Mouse (Mus musculus) liver, embryonic 16.5 days (tissue): ENCODE results near the gene Specc1. TPM values are rescaled to one million over a fixed set of nuclear protein-coding genes. Genes with fewer than 3 reads are reported as not detected.

Experiments
- ATAC-seq: fragments of 200-750 bp; cut with Nextera tagmentation; 2 replicates; pipeline ENCODE4 v1.8.0; 2017; ENCODE audit warnings: low read depth, mild to moderate bottlenecking, moderate number of reproducible peaks, moderate library complexity
- H3K27ac ChIP-seq: fragments of 300-500 bp; sonication (generic); 2 replicates; pipeline ENCODE4 v1.5.1; 2014; ENCODE audit warnings: mild to moderate bottlenecking, low read length
- H3K27me3 ChIP-seq: fragments of 300-500 bp; sonication (generic); 2 replicates; pipeline ENCODE4 v1.6.1; 2014; ENCODE audit warnings: low read depth, low read length, mixed read lengths; ENCODE audit not compliant: control insufficient read depth, insufficient read depth
- H3K36me3 ChIP-seq: fragments of 300-500 bp; sonication (generic); 2 replicates; pipeline ENCODE4 v1.6.1; 2014; ENCODE audit warnings: mild to moderate bottlenecking; ENCODE audit not compliant: control insufficient read depth, insufficient read depth
- H3K4me1 ChIP-seq: fragments of 300-500 bp; sonication (generic); 2 replicates; pipeline ENCODE4 v1.6.1; 2014; ENCODE audit warnings: low read depth, low read length, mixed read lengths; ENCODE audit not compliant: control insufficient read depth
- H3K4me2 ChIP-seq: fragments of 300-500 bp; sonication (generic); 2 replicates; pipeline ENCODE4 v1.6.1; 2014; ENCODE audit warnings: low read depth, low read length, mixed read lengths
- H3K4me3 ChIP-seq: fragments of 300-500 bp; sonication (generic); 2 replicates; pipeline ENCODE4 v1.5.1; 2014; ENCODE audit warnings: low read depth, mild to moderate bottlenecking, low read length
- H3K9ac ChIP-seq: fragments of 300-500 bp; sonication (generic); 2 replicates; pipeline ENCODE4 v1.6.1; 2014; ENCODE audit warnings: low read depth, low read length
- H3K9me3 ChIP-seq: fragments of 300-500 bp; sonication (generic); replicated peaks from 2 replicates; pipeline ENCODE4 v1.6.1; 2016; ENCODE audit warnings: low read length; ENCODE audit not compliant: control insufficient read depth
- WGBS: fragments of 180-500 bp; shearing (Covaris S2); extraction: QIAGEN DNeasy Blood & Tissue Kit; methylation state at CpG from one replicate; pipeline ENCODE4 v1.1.7; 2014; ENCODE audit not compliant: insufficient replicate concordance; 5-methylcytosine and 5-hydroxymethylcytosine counted together
- polyA plus RNA-seq: library from polyadenylated mRNA; unstranded; fragments of >200 nt; fragmentation: Nextera tagmentation; extraction: Ambion mirVana; gene quantifications from 2 replicates; pipeline ENCODE4 v1.2.1, GENCODE M21; 2015

Gene Specc1
- polyA plus RNA-seq, 1 experiment from 2014 or later, result 58.6 TPM

DNA sequence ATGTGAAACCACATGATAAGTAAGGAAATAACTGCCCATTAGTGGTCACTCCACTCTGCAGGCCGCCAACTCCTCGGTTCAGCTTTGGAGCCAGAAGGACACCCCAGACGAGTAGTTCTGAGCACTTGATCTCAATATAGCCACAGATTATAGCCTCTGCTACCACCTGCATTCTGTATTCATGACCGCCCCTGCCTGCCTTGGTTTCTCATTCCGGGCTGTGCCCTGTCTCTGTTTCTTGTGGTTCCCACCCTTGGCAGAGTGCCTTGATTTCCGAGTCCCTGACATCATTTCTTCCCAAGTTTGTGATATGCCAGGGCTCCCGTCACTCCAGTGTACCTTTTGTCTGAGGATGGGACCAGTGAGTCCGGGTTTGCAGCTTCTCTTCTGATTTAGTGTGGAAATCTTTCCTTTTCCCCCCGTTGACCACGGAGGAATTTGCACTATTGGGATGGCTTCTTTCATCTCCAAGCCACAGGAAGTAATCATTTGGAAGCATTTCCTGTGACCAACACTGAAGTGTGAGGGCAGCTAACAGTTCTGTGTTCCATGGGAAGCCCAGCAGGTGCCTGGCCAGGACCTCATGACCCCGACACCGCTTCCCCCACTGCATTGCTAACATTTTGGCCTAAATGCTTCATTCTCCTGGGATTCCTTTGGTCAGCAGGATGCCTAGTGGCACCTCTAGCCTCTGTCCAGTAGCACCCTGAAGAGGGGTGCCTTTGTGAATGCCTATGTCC is 67.1 kb downstream of the Specc1 start:
- Histone ChIP-seq H3K9ac (no peak overlapping the region), H3K4me2 (no peak overlapping the region), H3K36me3 (no peaks in the 10 kb centered on the region), H3K4me3 (no peak overlapping the region), H3K4me1 (no peaks in the 10 kb centered on the region), H3K9me3 (no peaks in the 10 kb centered on the region), H3K27ac (no peak overlapping the region), H3K27me3 (no peaks in the 10 kb centered on the region)
- 76% methylated on average over 12 of the region's 12 CpGs for WGBS
- ATAC-seq, result no peak

DNA sequence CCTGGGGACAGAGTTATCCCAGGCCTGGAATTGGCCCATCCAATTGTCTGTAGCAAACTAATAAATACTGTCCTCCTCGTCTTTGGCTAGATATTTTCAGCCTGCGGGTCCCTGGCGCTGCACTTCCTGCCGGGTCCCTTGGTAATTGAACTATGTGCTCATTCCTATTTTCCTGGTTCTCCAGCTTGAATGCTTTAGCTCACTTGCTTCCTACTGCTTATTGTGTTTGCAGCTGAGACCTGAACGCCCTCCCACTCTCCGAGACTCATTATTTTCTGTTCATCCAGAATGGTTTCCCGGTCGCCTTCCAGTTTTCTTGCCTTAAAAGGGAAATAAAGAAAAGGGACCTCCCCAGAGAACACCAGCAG is 67.7 kb downstream of the Specc1 start:
- Histone ChIP-seq H3K4me1 (no peaks in the 10 kb centered on the region), H3K27me3 (no peaks in the 10 kb centered on the region), H3K36me3 (peaks cover 3% of the 10 kb centered on the region; the same call in 1 of the 2 replicates), H3K27ac (no peak overlapping the region), H3K4me3 (no peak overlapping the region), H3K4me2 (no peak overlapping the region), H3K9ac (no peak overlapping the region), H3K9me3 (no peaks in the 10 kb centered on the region)
- WGBS, result 81% methylated on average over 8 of the region's 8 CpGs
- no peak for ATAC-seq

DNA sequence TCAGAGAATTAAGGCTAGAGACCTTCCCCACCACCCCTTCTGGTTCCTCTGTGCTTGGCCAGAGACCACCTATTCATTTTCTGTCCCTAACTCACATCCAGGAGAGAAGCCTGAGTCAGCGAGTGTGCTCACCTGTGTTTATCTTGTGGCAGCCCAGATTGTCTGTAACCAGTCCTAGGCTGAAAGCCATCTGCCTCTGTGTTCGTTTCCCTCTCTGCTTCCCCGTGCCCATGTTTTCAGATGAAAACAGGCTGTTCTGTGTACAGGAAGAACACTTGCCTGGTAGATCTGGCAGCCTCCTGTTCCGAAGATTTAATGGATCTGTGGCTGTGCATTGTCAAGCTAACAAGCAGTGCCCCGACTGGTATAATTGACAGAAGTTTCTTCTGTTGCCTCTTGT is 68.4 kb downstream of the Specc1 start:
- no peak for ATAC-seq
- peaks cover 9% of the 10 kb centered on the region; the same call in 1 of the 2 replicates for H3K36me3 ChIP-seq
- H3K9me3 ChIP-seq, result no peaks in the 10 kb centered on the region
- no peak overlapping the region for H3K9ac ChIP-seq
- no peak overlapping the region for H3K27ac ChIP-seq
- no peaks in the 10 kb centered on the region for H3K27me3 ChIP-seq
- H3K4me3 ChIP-seq, result no peak overlapping the region
- no peak overlapping the region for H3K4me2 ChIP-seq
- WGBS, result 67% methylated on average over 5 of the region's 5 CpGs
- no peaks in the 10 kb centered on the region for H3K4me1 ChIP-seq

DNA sequence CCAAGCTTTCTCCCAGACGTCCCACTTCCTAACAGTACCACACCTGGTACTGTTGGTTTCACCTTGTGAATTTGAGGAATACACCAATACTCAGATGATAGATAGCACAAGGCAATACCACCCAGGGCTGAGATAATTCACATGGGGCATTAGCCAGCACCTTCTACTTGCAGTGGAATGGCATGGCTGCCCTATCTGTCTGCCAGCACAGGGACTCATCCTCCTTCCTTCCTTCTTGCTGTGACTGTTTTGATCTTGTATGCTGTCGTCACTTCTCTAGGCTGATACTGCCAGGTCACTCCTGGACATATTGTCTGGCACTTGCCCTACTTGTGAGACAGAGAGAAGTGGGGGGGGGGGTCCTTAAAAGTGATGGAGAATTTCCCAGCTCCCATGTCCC is 69.2 kb downstream of the Specc1 start:
- H3K4me3 ChIP-seq, result no peak overlapping the region
- H3K4me1 ChIP-seq, result no peaks in the 10 kb centered on the region
- H3K27ac ChIP-seq, result no peak overlapping the region
- 55% methylated on average over 2 of the region's 2 CpGs for WGBS
- ATAC-seq, result no peak
- H3K27me3 ChIP-seq, result no peaks in the 10 kb centered on the region
- no peak overlapping the region for H3K9ac ChIP-seq
- H3K4me2 ChIP-seq, result no peak overlapping the region
- H3K9me3 ChIP-seq, result no peaks in the 10 kb centered on the region
- H3K36me3 ChIP-seq, result peaks cover 16% of the 10 kb centered on the region; the same call in 1 of the 2 replicates

DNA sequence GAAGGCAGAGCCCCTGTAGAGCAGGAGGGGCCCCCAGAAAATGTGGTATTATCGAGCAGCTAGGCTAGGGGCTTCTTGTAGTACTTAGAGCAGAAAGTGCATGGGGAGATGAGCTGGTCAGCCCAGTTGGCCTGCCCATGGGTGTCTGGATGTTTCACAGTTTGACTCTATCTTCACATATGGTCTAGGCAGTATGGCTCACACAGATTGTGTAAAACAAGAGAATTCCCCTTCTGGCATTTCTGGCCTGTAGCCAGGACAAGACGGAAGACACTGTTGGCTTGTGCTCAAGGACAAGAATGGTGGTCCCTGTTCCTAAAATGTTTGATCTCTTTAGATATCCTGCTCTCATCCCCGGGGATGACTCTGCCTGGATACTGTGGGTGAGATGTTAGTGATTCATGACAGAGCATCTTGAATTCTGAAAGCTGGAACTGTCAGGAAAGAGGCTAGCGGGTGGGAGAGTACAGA is 69.8 kb downstream of the Specc1 start:
- ATAC-seq, result no peak
- Histone ChIP-seq H3K27me3 (no peaks in the 10 kb centered on the region), H3K4me1 (no peaks in the 10 kb centered on the region), H3K36me3 (peaks cover 18% of the 10 kb centered on the region; the same call in 1 of the 2 replicates), H3K4me2 (no peak overlapping the region), H3K27ac (no peak overlapping the region), H3K9ac (no peak overlapping the region), H3K9me3 (no peaks in the 10 kb centered on the region), H3K4me3 (no peak overlapping the region)
- whole genome bisulfite sequencing, result 81% methylated on average over 4 of the region's 4 CpGs

DNA sequence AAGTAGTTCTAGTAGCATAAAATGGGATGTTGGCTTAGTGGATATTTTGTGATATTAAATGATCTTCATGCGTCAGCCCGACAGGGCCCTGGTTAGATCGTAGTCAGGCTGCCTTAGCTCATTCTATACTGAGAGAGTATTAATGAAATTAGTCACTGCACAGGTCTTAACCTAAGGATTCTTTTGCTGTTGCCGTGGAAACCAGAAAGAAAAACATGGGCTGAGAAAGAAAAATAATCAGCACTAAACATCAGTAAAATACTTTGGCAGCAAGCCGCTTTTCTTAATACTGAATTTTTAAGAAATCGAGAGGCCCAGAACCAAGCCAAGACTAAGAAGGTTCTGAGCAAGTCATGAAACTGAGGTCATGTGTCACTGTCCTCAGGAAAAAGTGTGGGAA is 70.7 kb downstream of the Specc1 start:
- Histone ChIP-seq H3K27me3 (no peaks in the 10 kb centered on the region), H3K4me1 (no peaks in the 10 kb centered on the region), H3K27ac (no peak overlapping the region), H3K4me3 (no peak overlapping the region), H3K9ac (no peak overlapping the region), H3K9me3 (no peaks in the 10 kb centered on the region), H3K4me2 (no peak overlapping the region), H3K36me3 (peaks cover 18% of the 10 kb centered on the region; the same call in 1 of the 2 replicates)
- WGBS, result 86% methylated on average over 6 of the region's 6 CpGs
- no peak for ATAC-seq

DNA sequence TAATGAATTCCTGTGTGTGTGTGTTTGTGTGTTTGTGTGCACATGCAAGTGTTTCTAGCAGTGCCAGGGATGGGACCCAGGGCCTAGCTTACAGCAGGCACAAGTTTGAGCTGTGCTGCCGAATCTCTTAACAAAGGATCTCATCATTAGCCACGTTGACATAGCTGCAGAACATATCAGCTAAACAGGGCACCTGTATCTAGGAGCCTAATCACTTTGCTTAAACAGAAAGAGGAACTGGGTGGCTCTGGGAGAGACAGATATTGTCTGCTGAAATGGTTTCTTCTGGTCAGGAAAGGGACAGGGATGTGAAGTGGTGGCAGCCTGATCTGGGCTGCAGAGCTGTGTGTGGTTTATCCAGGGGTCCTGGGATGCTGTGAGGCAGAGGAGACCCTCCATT is 71.1 kb downstream of the Specc1 start:
- no peak overlapping the region for H3K4me2 ChIP-seq
- peaks cover 18% of the 10 kb centered on the region; the same call in 1 of the 2 replicates for H3K36me3 ChIP-seq
- H3K9ac ChIP-seq, result no peak overlapping the region
- no peak for ATAC-seq
- no peaks in the 10 kb centered on the region for H3K27me3 ChIP-seq
- no peaks in the 10 kb centered on the region for H3K9me3 ChIP-seq
- 8% methylated on average over 2 of the region's 2 CpGs for WGBS
- no peaks in the 10 kb centered on the region for H3K4me1 ChIP-seq
- H3K4me3 ChIP-seq, result no peak overlapping the region
- H3K27ac ChIP-seq, result no peak overlapping the region

DNA sequence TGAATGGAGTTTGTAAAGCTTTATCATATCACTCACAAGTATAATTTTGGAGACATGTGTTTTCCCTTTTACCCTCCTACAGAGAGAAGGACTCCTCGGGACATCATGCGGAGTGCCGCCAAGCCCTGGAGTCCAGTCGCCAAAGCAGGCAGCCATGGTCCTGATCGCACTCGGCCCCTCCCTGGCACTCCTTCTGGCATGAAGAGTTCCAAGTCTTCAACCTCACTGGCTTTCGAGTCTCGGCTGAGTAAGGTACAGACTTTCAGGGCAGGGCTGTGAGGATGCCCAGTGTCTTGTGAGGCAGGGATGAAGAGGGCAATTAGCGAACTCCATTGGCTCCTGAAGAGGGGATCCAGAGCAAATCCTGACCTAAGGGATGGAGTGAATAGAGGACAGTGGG is 72.6 kb downstream of the Specc1 start:
- H3K27ac ChIP-seq, result no peak overlapping the region
- peaks cover 18% of the 10 kb centered on the region; the same call in 1 of the 2 replicates for H3K36me3 ChIP-seq
- 88% methylated on average over 9 of the region's 9 CpGs for WGBS
- H3K4me1 ChIP-seq, result no peaks in the 10 kb centered on the region
- H3K9ac ChIP-seq, result no peak overlapping the region
- H3K9me3 ChIP-seq, result no peaks in the 10 kb centered on the region
- no peaks in the 10 kb centered on the region for H3K27me3 ChIP-seq
- no peak overlapping the region for H3K4me3 ChIP-seq
- no peak overlapping the region for H3K4me2 ChIP-seq
- ATAC-seq, result no peak

DNA sequence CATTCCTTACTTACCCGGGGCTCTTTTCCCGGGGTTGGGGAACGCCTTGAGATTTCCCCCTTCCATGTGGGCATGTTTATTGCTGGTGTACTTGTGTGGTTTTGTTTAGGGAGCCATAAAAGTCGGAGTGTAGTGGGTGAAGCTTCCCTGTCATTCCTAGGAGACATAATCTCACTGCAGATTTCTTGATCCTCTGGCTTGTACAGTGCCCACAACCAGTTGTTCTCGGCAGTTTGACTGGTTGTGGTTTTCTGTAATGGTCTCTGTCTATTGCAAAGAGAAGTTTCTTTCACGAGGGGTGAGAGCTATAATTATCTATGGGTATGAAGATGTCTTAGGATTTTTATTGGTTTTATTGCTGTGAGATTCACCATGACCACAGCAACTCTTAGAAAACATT is 78.0 kb downstream of the Specc1 start:
- no peak overlapping the region for H3K4me2 ChIP-seq
- no peak overlapping the region for H3K27ac ChIP-seq
- no peaks in the 10 kb centered on the region for H3K4me1 ChIP-seq
- 68% methylated on average over 6 of the region's 6 CpGs for WGBS
- H3K36me3 ChIP-seq, result peaks cover 24% of the 10 kb centered on the region
- H3K9me3 ChIP-seq, result no peaks in the 10 kb centered on the region
- no peak for ATAC-seq
- H3K27me3 ChIP-seq, result no peaks in the 10 kb centered on the region
- no peak overlapping the region for H3K4me3 ChIP-seq
- H3K9ac ChIP-seq, result no peak overlapping the region
